Mouse (Mus musculus): ENCODE measurements around the gene Gnb1.

GRCm38 (mm10) chr4:155593780-155594179, 102.6 kb downstream of the Gnb1 start:
- TF ChIP-seq POLR2A (IDR thresholded peaks at IDR 0.05; ENCODE audit: insufficient read depth, low read depth, low read length), result no peak
- no peak for TF ChIP-seq CTCF (IDR thresholded peaks at IDR 0.05)
- no peak for TF ChIP-seq EP300 (IDR thresholded peaks at IDR 0.05; ENCODE audit: insufficient read depth, low read depth, low read length)

Measured in heart, adult 2 months (tissue).